Mouse (Mus musculus) frontal cortex, postnatal 10 days (tissue): Measurements from ENCODE around the gene Arl5c.
A peak's percentile ranks its signal among the peaks of the same experiment; 100 is the strongest.

Experiments used
- DNase-seq, 2 experiments: peaks; one replicate each; pipeline ENCODE4 v3.0.0; 2022; ENCODE audit warnings: low spot score in 2 of 2, mixed read lengths in 1 of 2

Arl5c gene

GRCm38 (mm10) chr11:97995564-97996288 is at the start of gene Arl5c:
Gene Arl5c, minus strand, starts transcription at chr11:97996181.
- DNase-seq, result no peak

- no peak for DNase-seq
These were observed 49.6 kb upstream of the Arl5c start for GRCm38 (mm10) chr11:98045596-98045995.

- no peak for DNase-seq
These were observed 48.1 kb upstream of the Arl5c start for GRCm38 (mm10) chr11:98044074-98044473.

GRCm38 (mm10) chr11:98042741-98043140 is 46.8 kb upstream of the Arl5c start:
- no peak for DNase-seq

GRCm38 (mm10) chr11:98040975-98041374 is 45.0 kb upstream of the Arl5c start:
- DNase-seq, result no peak

GRCm38 (mm10) chr11:98037871-98038270 is 41.9 kb upstream of the Arl5c start:
- peak in 1 of 2 experiments; percentile 73 for DNase-seq

GRCm38 (mm10) chr11:98035977-98036377 is 40.0 kb upstream of the Arl5c start:
- no peak for DNase-seq

GRCm38 (mm10) chr11:98034840-98035239 is 38.9 kb upstream of the Arl5c start:
- no peak for DNase-seq

GRCm38 (mm10) chr11:98034061-98034460 is 38.1 kb upstream of the Arl5c start:
- no peak for DNase-seq

- DNase-seq, result peak in 1 of 2 experiments; percentile 78
These were observed 35.4 kb upstream of the Arl5c start for GRCm38 (mm10) chr11:98031443-98031770.

GRCm38 (mm10) chr11:98030701-98031442 is 34.9 kb upstream of the Arl5c start:
- DNase-seq, result no peak

GRCm38 (mm10) chr11:98027785-98028184 is 31.8 kb upstream of the Arl5c start:
- no peak for DNase-seq

GRCm38 (mm10) chr11:98027297-98027688 is 31.3 kb upstream of the Arl5c start:
- DNase-seq, result no peak

GRCm38 (mm10) chr11:98026570-98027296 is 30.8 kb upstream of the Arl5c start, which contains the start of gene Rpl19:
Gene Rpl19, plus strand, starts transcription at chr11:98026710.
- peak; percentile 85 to 92 for DNase-seq

- no peak for DNase-seq
These were observed 30.2 kb upstream of the Arl5c start for GRCm38 (mm10) chr11:98026248-98026569.

GRCm38 (mm10) chr11:98024516-98024915 is 28.5 kb upstream of the Arl5c start:
- no peak for DNase-seq

- peak in 1 of 2 experiments; percentile 64 for DNase-seq
These were observed 26.8 kb upstream of the Arl5c start, which contains the start of gene Cacnb1 for GRCm38 (mm10) chr11:98022555-98023371. Gene Cacnb1, minus strand, starts transcription at chr11:98023034.

- no peak for DNase-seq
These were observed 26.2 kb upstream of the Arl5c start for GRCm38 (mm10) chr11:98022253-98022554.

GRCm38 (mm10) chr11:98021565-98022252 is 25.7 kb upstream of the Arl5c start:
- peak in 1 of 2 experiments; percentile 65 for DNase-seq

GRCm38 (mm10) chr11:98021118-98021517 is 25.1 kb upstream of the Arl5c start:
- DNase-seq, result no peak

- no peak for DNase-seq
These were observed 24.7 kb upstream of the Arl5c start for GRCm38 (mm10) chr11:98020710-98021109.
